Mouse (Mus musculus) liver, embryonic 14.5 days (tissue): Measurements from ENCODE around the gene Smg1. TPM values are rescaled to one million over a fixed set of nuclear protein-coding genes. Genes with fewer than 3 reads are reported as not detected.

Source experiments
- ATAC-seq: fragments of 200-750 bp; cut with Nextera tagmentation; 2 replicates; pipeline ENCODE4 v1.8.0; 2017; ENCODE audit warnings: moderate number of reproducible peaks, mild to moderate bottlenecking, moderate library complexity; ENCODE audit not compliant: insufficient read depth
- DNase-seq, 3 experiments: peaks; one replicate each; pipeline ENCODE4 v3.0.0-alpha.2; 2012 to 2013; ENCODE audit warnings: low read depth in 3 of 3, low spot score in 3 of 3
- H3K27ac ChIP-seq: fragments of 300-500 bp; sonication (generic); 2 replicates; pipeline ENCODE4 v1.5.1; 2014; ENCODE audit warnings: moderate library complexity, mild to moderate bottlenecking, control low read depth, inconsistent platforms
- H3K27me3 ChIP-seq: fragments of 300-500 bp; sonication (generic); 2 replicates; pipeline ENCODE4 v1.6.1; 2014; ENCODE audit warnings: mild to moderate bottlenecking, low read length, moderate library complexity; ENCODE audit not compliant: control insufficient read depth, insufficient read depth
- H3K36me3 ChIP-seq: fragments of 300-500 bp; sonication (generic); replicated peaks from 2 replicates; pipeline ENCODE4 v1.6.1; 2014; ENCODE audit warnings: low read depth; ENCODE audit not compliant: control insufficient read depth, insufficient read depth
- H3K4me1 ChIP-seq, 2 experiments: fragments of 200-500 bp in 1 of 2; fragments of 300-500 bp in 1 of 2; sonication (generic) in 1 of 2; replicated peaks; 2 replicates each; pipeline ENCODE4 v1.6.1; 2012 to 2014; ENCODE audit warnings: antibody characterized with exemption in 1 of 2, inconsistent platforms in 1 of 2, low read length in 1 of 2; ENCODE audit not compliant: control insufficient read depth in 2 of 2, insufficient read depth in 2 of 2
- H3K4me2 ChIP-seq: fragments of 300-500 bp; sonication (generic); 2 replicates; pipeline ENCODE4 v1.6.1; 2014; ENCODE audit warnings: low read depth, mild to moderate bottlenecking, control low read depth, moderate library complexity
- H3K4me3 ChIP-seq, 2 experiments: fragments of 200-500 bp in 1 of 2; fragments of 300-500 bp in 1 of 2; sonication (generic) in 1 of 2; 2 replicates each; pipeline ENCODE4 v1.5.1; 2012 to 2014; ENCODE audit warnings: low read depth in 2 of 2, low read length in 2 of 2, mild to moderate bottlenecking in 2 of 2, control low read depth in 1 of 2, inconsistent platforms in 1 of 2, moderate library complexity in 1 of 2; ENCODE audit not compliant: insufficient read depth in 1 of 2
- H3K9ac ChIP-seq: fragments of 300-500 bp; sonication (generic); replicated peaks from 2 replicates; pipeline ENCODE4 v1.6.1; 2014; ENCODE audit warnings: mild to moderate bottlenecking, control low read depth, moderate library complexity
- H3K9me3 ChIP-seq: fragments of 300-500 bp; sonication (generic); 2 replicates; pipeline ENCODE4 v1.6.1; 2016; ENCODE audit warnings: low read length, mixed read lengths; ENCODE audit not compliant: control insufficient read depth
- CTCF ChIP-seq: IDR thresholded peaks from 2 replicates; pipeline ENCODE4 v1.5.1; 2016; ENCODE audit warnings: antibody characterized with exemption, low read depth, control low read depth
- EP300 ChIP-seq: IDR thresholded peaks from 2 replicates; pipeline ENCODE4 v1.6.1; 2016; ENCODE audit warnings: antibody characterized with exemption, low read depth
- WGBS: fragments of 180-500 bp; shearing (Covaris S2); extraction: QIAGEN DNeasy Blood & Tissue Kit; methylation state at CpG from one replicate; pipeline ENCODE4 v1.1.7; 2014; ENCODE audit not compliant: insufficient replicate concordance; 5-methylcytosine and 5-hydroxymethylcytosine counted together
- polyA plus RNA-seq, 2 experiments: library from polyadenylated mRNA; depleted of rRNA in 1 of 2; stranded (reverse) in 1 of 2; unstranded in 1 of 2; fragments of >200 nt; fragmentation: Nextera tagmentation in 1 of 2; extraction: Ambion mirVana in 1 of 2; gene quantifications; 2 replicates each; pipeline versions ENCODE4 v1.2.1 to v1.2.3; 2012 to 2014

Gene Smg1
- polyA plus RNA-seq, 2 experiments = 5.7 to 10.5 TPM

DNA sequence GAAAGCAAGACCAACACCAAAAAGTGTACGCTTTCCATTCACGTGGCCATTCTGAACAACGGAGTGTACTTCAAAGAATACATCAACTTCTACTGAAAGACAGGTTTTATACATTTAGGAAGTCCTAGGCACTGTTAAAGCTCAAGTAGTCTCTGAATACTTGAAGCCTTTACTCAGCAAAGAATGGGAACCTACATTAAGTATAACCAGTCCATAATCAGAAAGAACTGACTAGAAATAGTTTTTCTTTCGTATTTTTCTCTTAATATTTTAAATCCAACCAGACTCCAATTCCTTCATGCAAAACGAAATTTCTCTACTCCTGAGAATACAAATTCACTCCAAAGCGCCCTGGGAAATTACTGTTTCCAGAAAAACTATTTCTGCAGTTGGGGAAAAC, 1.2 kb downstream of the Smg1 start:
- H3K4me3 ChIP-seq = peak overlapping the region; percentile 83 to 85
- 16% methylated on average over 6 of the region's 6 CpGs for WGBS
- H3K27ac ChIP-seq = no peak overlapping the region

GRCm38 (mm10) chr7:118240402-118240801, 3.1 kb downstream of the Smg1 start:
- ATAC-seq = no peak

More for the DNA sequence above, 1.2 kb downstream of the Smg1 start:
- Histone ChIP-seq H3K27me3 (no peaks in the 10 kb centered on the region), H3K4me2 (peak overlapping the region; percentile 79), H3K36me3 (no peaks in the 10 kb centered on the region), H3K9me3 (no peaks in the 10 kb centered on the region), H3K4me1 (peaks cover 8 to 13% of the 10 kb centered on the region in 2 experiments), H3K9ac (peak overlapping the region; percentile 88)
- no peak for DNase-seq
- TF ChIP-seq EP300 = no peak
- TF ChIP-seq CTCF = no peak
- no peak for ATAC-seq

DNA sequence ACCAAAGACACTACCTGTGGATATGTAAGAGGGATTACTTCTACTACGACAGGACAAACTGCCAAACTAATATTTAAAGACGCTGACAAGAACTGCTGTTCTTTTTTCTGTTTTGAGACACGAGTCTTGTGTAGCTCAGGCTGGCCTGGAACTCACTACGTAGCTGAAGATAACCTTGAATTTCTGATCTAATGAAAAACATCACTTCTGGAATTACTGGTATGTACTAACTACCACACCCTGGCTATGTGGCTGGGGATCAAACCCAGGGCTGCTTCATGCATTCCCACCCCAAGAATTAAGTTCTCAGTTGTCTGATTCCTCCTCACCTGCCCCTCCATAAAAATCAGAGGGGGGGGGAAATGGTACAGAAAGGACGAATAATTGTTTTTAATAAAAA, 3.5 kb downstream of the Smg1 start:
- Histone ChIP-seq H3K9me3 (no peaks in the 10 kb centered on the region), H3K4me2 (no peak overlapping the region), H3K27me3 (no peaks in the 10 kb centered on the region), H3K27ac (no peak overlapping the region), H3K9ac (no peak overlapping the region), H3K4me1 (peaks cover 8 to 13% of the 10 kb centered on the region in 2 experiments), H3K4me3 (no peak overlapping the region), H3K36me3 (no peaks in the 10 kb centered on the region)
- 78% methylated on average over 5 of the region's 5 CpGs for WGBS
- ATAC-seq (no peak), DNase-seq (no peak)
- no peak for TF ChIP-seq CTCF
- TF ChIP-seq EP300 = no peak

More at GRCm38 (mm10) chr7:118240402-118240801, 3.1 kb downstream of the Smg1 start:
- TF ChIP-seq CTCF (no peak), EP300 (no peak)
- no peaks in the 10 kb centered on the region for H3K36me3 ChIP-seq
- DNase-seq = no peak
- H3K4me2 ChIP-seq = no peak overlapping the region
- no peak overlapping the region for H3K9ac ChIP-seq
- no peak overlapping the region for H3K27ac ChIP-seq
- peaks cover 8 to 13% of the 10 kb centered on the region in 2 experiments for H3K4me1 ChIP-seq
- H3K9me3 ChIP-seq = no peaks in the 10 kb centered on the region
- H3K4me3 ChIP-seq = no peak overlapping the region
- no peaks in the 10 kb centered on the region for H3K27me3 ChIP-seq

GRCm38 (mm10) chr7:118236949-118237348, 6.5 kb downstream of the Smg1 start:
- Histone ChIP-seq H3K9me3 (no peaks in the 10 kb centered on the region), H3K4me3 (no peak overlapping the region), H3K27me3 (no peaks in the 10 kb centered on the region), H3K36me3 (no peaks in the 10 kb centered on the region), H3K4me2 (no peak overlapping the region), H3K4me1 (peaks cover 7% of the 10 kb centered on the region in 2 experiments), H3K27ac (no peak overlapping the region), H3K9ac (no peak overlapping the region)
- DNase-seq (no peak), ATAC-seq (no peak)
- TF ChIP-seq EP300 (no peak), CTCF (peak; percentile 45)

DNA sequence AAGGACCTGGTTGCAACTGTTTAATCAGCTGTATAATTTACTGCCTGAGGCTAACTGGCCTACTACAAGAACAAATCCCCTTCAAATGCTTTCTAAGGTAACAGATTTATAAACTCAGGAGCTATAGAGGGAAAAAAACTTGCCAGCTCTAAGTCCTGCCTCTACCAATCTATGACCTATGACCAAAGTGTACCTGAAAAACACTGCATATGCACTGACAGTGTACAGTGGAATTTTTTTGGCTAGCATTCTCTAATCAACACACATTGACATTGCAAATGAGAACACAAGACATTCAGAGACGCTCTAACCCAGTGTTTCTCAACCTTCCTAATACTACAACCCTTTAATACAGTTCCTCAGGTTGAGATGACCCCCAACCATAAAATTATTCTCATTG, 9.2 kb downstream of the Smg1 start:
- Histone ChIP-seq H3K27ac (no peak overlapping the region), H3K9me3 (no peaks in the 10 kb centered on the region), H3K4me2 (no peak overlapping the region), H3K27me3 (no peaks in the 10 kb centered on the region), H3K4me3 (no peak overlapping the region), H3K36me3 (no peaks in the 10 kb centered on the region), H3K9ac (no peak overlapping the region), H3K4me1 (no peaks in the 10 kb centered on the region; a peak in 1 of 4 replicates)
- 52% methylated on average over 1 of the region's 1 CpGs for WGBS
- no peak for ATAC-seq
- DNase-seq = no peak
- TF ChIP-seq EP300 = no peak
- no peak for TF ChIP-seq CTCF

- DNase-seq = no peak
- no peak for TF ChIP-seq EP300
- no peak for TF ChIP-seq CTCF
- Histone ChIP-seq H3K27me3 (no peaks in the 10 kb centered on the region), H3K4me1 (no peaks in the 10 kb centered on the region; a peak in 1 of 4 replicates), H3K27ac (no peak overlapping the region), H3K36me3 (no peaks in the 10 kb centered on the region), H3K4me2 (no peak overlapping the region), H3K9ac (no peak overlapping the region), H3K4me3 (no peak overlapping the region), H3K9me3 (no peaks in the 10 kb centered on the region)
- ATAC-seq = no peak
Measured at GRCm38 (mm10) chr7:118232613-118233012, 10.9 kb downstream of the Smg1 start.
